Mouse (Mus musculus) left cerebral cortex, postnatal 10 days (tissue): ENCODE measurements at regions not wholly inside any gene's neighbourhood (a gene's known extent, or its start where the extent isn't known, plus 50 kb on each side); places are given as distances from the start of the nearest gene placed in this dataset.
"Not testable (repeated sequence)": the region's sequence is repeated elsewhere in the genome, so short reads cannot be mapped to it uniquely, and the experiment has no call there.

Source experiments
- DNase-seq, 2 experiments: peaks; one replicate each; pipeline ENCODE4 v3.0.0; 2021 to 2022; ENCODE audit warnings: low spot score in 2 of 2, mixed read lengths in 1 of 2; ENCODE audit errors: extremely low spot score in 1 of 2
- intact Hi-C: fragments of 180-260 bp; cut with DNase I; formaldehyde crosslinking; loops from one replicate; pipeline ENCODE4 v1.15.1; 2025

DNA sequence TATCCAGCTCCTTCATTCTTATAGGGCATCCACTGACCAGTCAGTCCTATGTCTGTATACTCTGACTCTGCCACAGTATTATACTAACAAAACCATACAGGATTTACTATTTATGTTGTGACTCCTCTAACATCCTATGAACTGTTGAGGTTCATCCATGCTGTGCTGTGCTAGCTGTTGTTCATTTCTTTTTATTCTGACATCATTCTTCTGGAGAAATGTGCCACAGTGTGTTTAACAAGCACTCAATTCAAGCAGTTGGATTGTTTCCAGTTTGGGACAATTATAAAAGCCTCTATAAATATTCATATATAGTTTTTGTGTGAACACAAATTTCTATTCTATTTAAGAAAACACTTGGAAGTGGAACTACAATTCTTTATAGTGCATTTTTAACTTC, 252.6 kb upstream of the Mpdz start:
- DNase-seq: no peak
- intact Hi-C loops: no loop called here

DNA sequence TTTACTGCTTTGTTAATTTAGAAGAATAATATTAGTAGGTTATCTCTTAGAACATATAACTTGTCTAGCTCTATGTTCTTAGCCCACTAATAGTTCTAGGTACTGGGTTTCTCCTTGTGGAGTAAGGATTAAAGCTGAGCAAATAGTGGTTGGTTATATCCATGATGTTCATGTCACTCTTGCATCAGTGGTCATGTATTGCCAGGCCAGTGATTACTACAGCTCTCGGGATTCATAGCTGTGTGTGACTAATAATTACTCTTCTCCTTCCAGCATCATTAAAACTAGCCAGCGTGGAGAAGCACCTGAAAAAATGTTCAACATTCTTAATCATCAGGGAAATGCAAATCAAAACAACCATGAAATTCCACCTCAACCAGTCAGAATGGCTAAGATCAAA, 234.6 kb upstream of the Mpdz start:
- intact Hi-C loops: no loop called here
- no peak for DNase-seq

DNA sequence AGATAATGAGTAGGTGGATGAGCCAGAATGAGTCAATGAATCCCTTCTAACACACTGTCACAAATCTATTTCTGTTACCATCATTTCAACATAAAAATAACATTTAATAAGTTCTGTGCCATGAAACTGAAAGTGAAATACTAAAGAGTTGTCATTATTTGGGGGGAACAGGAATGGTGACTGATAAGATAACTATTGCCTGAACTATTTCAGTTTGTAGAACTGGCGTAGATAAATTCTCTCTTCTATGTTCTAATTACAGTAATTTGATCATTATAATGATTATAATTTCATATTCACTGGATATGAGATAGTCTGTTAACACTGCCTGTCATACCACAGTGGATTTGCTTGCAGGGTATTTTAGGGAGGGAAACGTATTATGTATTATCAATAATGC, 232.3 kb upstream of the Mpdz start:
- DNase-seq: no peak
- intact Hi-C loops: no loop called here

GRCm38 (mm10) chr4:81673398-81674265, 231.0 kb upstream of the Mpdz start:
- intact Hi-C loops: no loop called here
- no peak for DNase-seq

GRCm38 (mm10) chr4:81671986-81672385, 229.4 kb upstream of the Mpdz start:
- no peak for DNase-seq
- intact Hi-C loops: no loop called here

- intact Hi-C loops: no loop called here
- DNase-seq: peak in 1 of 2 experiments; percentile 79
Observed at GRCm38 (mm10) chr4:81669181-81669580, 226.6 kb upstream of the Mpdz start.

DNA sequence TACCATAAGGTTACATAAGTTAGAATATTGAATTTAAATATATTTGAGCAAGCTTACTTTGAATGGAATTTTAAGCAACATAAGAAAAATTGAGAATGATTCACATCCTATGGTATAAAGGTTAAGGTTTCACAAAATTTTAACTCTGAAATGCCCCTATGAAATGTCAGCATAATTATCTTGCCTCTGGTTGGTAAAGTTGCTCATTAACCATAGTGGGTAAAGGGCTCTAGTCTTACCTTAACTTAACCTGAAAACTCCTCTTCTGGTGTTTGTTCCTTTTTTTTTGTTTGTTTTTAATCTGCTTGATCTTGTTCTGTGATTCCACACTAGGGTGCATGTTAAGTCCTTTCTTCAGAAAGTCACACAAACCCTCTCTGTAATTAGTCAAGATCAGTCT, 218.5 kb upstream of the Mpdz start:
- no peak for DNase-seq
- intact Hi-C loops: no loop called here

DNA sequence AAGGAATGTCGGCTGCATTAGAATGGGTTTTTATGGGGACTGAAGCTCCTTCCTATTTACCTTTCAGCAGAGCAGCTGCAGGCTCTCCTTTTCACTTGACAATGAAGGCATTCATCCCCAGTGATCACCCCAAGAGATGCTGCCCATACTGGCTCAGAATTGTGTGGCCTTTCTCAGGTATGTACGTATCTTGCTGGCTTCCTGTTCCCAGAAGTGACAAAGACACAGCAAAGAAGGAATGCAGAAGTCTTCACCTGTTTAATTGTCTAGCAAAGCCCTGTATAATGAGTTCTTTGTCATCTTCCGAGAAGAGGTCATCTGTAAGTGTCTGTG, 185.8 kb upstream of the Mpdz start:
- intact Hi-C loops: no loop called here
- no peak for DNase-seq

DNA sequence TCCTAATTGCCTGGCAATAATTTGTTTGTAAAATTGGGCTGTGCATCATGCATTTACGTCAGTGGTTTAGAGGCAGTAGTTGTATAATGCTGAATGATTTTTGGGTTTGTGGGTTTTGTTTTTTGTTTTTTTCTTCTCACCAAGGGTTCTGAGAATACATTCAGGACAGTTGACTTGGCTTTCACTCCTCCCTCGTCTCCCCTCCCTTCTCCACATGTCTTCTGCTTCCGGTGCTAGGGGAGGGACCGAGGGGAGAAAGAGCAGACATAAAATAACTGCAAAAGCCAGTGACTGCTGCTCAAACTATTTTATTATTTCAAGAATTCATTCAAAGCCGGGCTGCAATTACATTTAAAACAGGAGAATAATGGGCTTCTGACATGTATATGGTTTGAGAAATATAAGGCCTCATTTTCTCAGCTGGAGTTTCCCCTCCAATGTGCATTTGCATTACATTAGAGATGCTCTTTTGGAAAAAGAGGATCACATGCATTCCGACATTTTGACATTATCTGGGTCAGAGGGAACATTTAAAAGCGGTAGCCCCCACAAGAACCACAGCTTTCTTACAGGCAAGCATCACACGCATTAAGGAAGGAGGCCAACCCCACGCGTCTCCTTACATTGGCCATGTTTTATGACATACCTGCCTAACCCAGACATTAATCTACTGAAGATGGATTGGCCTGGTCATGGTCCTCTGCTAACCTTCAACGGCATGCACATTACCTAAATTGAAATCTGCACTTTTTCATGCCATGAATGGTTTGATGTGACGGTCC, 185.3 kb upstream of the Mpdz start:
- intact Hi-C loops: no loop called here
- DNase-seq: no peak

DNA sequence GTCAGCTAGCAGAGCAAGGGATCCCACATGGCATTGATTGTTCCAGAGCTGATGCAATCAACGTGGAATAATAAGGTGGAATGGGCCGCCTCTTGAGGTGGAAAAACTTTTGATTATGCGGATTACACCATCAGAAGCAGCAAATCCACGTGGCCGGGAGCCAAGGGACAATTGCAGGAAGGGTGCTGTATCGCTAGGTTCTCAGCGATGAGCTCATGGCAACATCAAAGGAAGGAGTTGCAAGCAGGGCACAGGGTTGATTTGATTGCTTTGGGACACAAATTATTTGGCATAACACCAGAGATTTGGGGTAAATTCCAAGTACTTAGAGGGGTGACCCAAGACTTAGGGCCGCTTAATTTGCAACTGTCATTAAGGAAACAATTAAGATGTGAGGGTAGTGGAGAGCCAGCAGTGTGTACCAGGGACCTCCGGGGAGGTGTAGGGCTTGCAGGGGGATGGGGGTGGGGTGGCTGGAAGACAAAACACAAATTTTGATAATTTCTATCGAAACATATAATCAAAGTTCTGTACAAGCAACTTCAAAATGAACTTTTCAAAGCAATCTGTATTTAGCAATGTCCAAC, 182.8 kb upstream of the Mpdz start:
- peak in 1 of 2 experiments; percentile 45 for DNase-seq
- intact Hi-C loops: no loop called here

GRCm38 (mm10) chr4:81624111-81624510, 181.5 kb upstream of the Mpdz start:
- no peak for DNase-seq

GRCm38 (mm10) chr4:81621391-81622137, 178.9 kb upstream of the Mpdz start:
- no peak for DNase-seq
- intact Hi-C loops: no loop called here

More at GRCm38 (mm10) chr4:81624111-81624510, 181.5 kb upstream of the Mpdz start:
- intact Hi-C loops: no loop called here

- intact Hi-C loops: no loop called here
- DNase-seq: no peak
Observed at GRCm38 (mm10) chr4:81617191-81617590, 174.6 kb upstream of the Mpdz start.

- intact Hi-C loops: no loop called here
- DNase-seq: no peak
Observed at GRCm38 (mm10) chr4:81611191-81611590, 168.6 kb upstream of the Mpdz start.

- DNase-seq: no peak
- intact Hi-C loops: no loop called here
Observed at GRCm38 (mm10) chr4:81600396-81600795, 157.8 kb upstream of the Mpdz start.

DNA sequence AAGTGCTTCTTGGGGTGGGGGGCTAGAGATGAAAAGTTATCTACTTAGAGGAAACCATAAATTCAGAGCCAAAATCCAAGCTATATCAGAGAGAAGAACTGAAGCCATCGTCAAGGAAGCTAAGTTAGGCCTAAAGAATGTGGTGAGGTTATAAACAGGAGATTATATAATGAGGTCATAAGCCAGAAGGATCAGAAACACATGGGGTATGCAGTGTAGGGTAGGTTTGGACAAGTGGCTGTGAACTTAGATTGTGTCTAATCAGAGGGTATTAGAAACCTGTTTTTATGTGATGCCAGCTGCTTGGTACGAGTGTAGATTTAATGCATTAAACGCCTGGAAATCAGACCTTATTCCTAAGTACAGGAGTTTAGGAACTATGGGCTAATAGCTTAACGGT, 154.8 kb upstream of the Mpdz start:
- intact Hi-C loops: no loop called here
- no peak for DNase-seq

DNA sequence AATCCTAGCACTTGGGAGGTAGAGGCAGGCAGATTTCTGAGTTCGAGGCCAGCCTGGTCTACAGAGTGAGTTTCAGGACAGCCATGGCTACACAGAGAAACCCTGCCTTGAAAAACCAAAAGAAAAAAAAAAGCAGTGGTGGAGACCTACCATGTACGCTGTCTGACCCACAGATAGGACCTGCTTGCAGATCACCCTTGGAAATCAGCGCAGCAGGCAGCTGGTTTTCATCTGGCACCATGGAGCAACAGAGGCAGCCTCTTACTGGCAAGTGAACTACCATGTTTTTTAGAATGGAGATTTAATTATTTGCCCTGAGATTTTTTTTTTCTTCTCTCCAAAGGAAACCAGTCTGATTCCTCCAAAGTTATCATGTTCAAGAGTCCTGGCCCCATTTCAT, 150.8 kb upstream of the Mpdz start:
- intact Hi-C loops, DNase-seq: not testable (repeated sequence)

GRCm38 (mm10) chr4:81582546-81582945, 139.9 kb upstream of the Mpdz start:
- intact Hi-C loops: no loop called here
- DNase-seq: no peak

- intact Hi-C loops: no loop called here
- DNase-seq: no peak
Observed at GRCm38 (mm10) chr4:81580553-81580952, 137.9 kb upstream of the Mpdz start.
